Mouse (Mus musculus): ENCODE measurements around the gene Gm20605. TPM values are rescaled to one million over a fixed set of nuclear protein-coding genes. Genes with fewer than 3 reads are reported as not detected.
"Not testable (repeated sequence)": the region's sequence is repeated elsewhere in the genome, so short reads cannot be mapped to it uniquely, and the experiment has no call there.

Gm20605 gene
- polyA plus RNA-seq, 1 experiment: 16.2 TPM

- WGBS: 41% methylated on average over 12 of the region's 12 CpGs
Measured at GRCm38 (mm10) chr5:137610548-137611244, 18.3 kb upstream of the Gm20605 start.

GRCm38 (mm10) chr5:137611245-137611602, 17.8 kb upstream of the Gm20605 start:
- WGBS: 25% methylated on average over 6 of the region's 6 CpGs
- no peak for DNase-seq (ENCODE audit: low read depth, low spot score)

More at GRCm38 (mm10) chr5:137610548-137611244, 18.3 kb upstream of the Gm20605 start:
- DNase-seq (ENCODE audit: low read depth, low spot score): no peak

GRCm38 (mm10) chr5:137613076-137613475, 15.9 kb upstream of the Gm20605 start:
- DNase-seq (ENCODE audit: low read depth, low spot score): no peak
- 77% methylated on average over 5 of the region's 5 CpGs for WGBS

GRCm38 (mm10) chr5:137613550-137613949, 15.4 kb upstream of the Gm20605 start, which contains the start of gene Pcolce:
TSS of gene Pcolce (minus strand) at chr5:137613784.
- WGBS: 23% methylated on average over 11 of the region's 11 CpGs
- no peak for DNase-seq (ENCODE audit: low read depth, low spot score)

GRCm38 (mm10) chr5:137614921-137615320, 14.1 kb upstream of the Gm20605 start:
- 87% methylated on average over 2 of the region's 2 CpGs for WGBS
- DNase-seq (ENCODE audit: low read depth, low spot score): not testable (repeated sequence)

GRCm38 (mm10) chr5:137615347-137615746, 13.6 kb upstream of the Gm20605 start:
- 56% methylated on average over 7 of the region's 7 CpGs for WGBS
- no peak for DNase-seq (ENCODE audit: low read depth, low spot score)

- WGBS: 57% methylated on average over 11 of the region's 11 CpGs
- no peak for DNase-seq (ENCODE audit: low read depth, low spot score)
Measured at GRCm38 (mm10) chr5:137623937-137624530, 4.9 kb upstream of the Gm20605 start.

- no peak for DNase-seq (ENCODE audit: low read depth, low spot score)
- under 1% methylated on average over 9 of the region's 9 CpGs for WGBS
Measured at GRCm38 (mm10) chr5:137627991-137628390, 984 bp upstream of the Gm20605 start.

GRCm38 (mm10) chr5:137629306-137629721, 339 bp downstream of the Gm20605 start:
- under 1% methylated on average over 23 of the region's 23 CpGs for WGBS
- DNase-seq (ENCODE audit: low read depth, low spot score): no peak

GRCm38 (mm10) chr5:137629906-137630545, 1.1 kb downstream of the Gm20605 start:
- 6% methylated on average over 6 of the region's 6 CpGs for WGBS
- DNase-seq (ENCODE audit: low read depth, low spot score): no peak

- 12% methylated on average over 3 of the region's 3 CpGs for WGBS
- DNase-seq (ENCODE audit: low read depth, low spot score): no peak
Measured at GRCm38 (mm10) chr5:137630602-137631001, 1.6 kb downstream of the Gm20605 start.

- 28% methylated on average over 9 of the region's 9 CpGs for WGBS
- DNase-seq (ENCODE audit: low read depth, low spot score): no peak
Measured at GRCm38 (mm10) chr5:137631171-137631570, 2.2 kb downstream of the Gm20605 start.

GRCm38 (mm10) chr5:137631591-137631990, 2.6 kb downstream of the Gm20605 start:
- DNase-seq (ENCODE audit: low read depth, low spot score): no peak

GRCm38 (mm10) chr5:137633397-137634084, 4.6 kb downstream of the Gm20605 start:
- no peak for DNase-seq (ENCODE audit: low read depth, low spot score)
- 54% methylated on average over 12 of the region's 12 CpGs for WGBS

More at GRCm38 (mm10) chr5:137631591-137631990, 2.6 kb downstream of the Gm20605 start:
- 54% methylated on average over 4 of the region's 4 CpGs for WGBS

- WGBS: 74% methylated on average over 7 of the region's 7 CpGs
- no peak for DNase-seq (ENCODE audit: low read depth, low spot score)
Measured at GRCm38 (mm10) chr5:137639472-137639871, 10.5 kb downstream of the Gm20605 start.

GRCm38 (mm10) chr5:137641054-137641453, 12.1 kb downstream of the Gm20605 start, which contains the start of gene Sap25:
TSS of gene Sap25 (plus strand) at chr5:137641334.
- WGBS: 82% methylated on average over 19 of the region's 19 CpGs
- DNase-seq (ENCODE audit: low read depth, low spot score): no peak

- 50% methylated on average over 4 of the region's 4 CpGs for WGBS
- no peak for DNase-seq (ENCODE audit: low read depth, low spot score)
Measured at GRCm38 (mm10) chr5:137642886-137643285, 13.9 kb downstream of the Gm20605 start.

- 70% methylated on average over 19 of the region's 19 CpGs for WGBS
- DNase-seq (ENCODE audit: low read depth, low spot score): no peak
Measured at GRCm38 (mm10) chr5:137644484-137644883, 15.5 kb downstream of the Gm20605 start.

- DNase-seq (ENCODE audit: low read depth, low spot score): no peak
- WGBS: 9% methylated on average over 44 of the region's 44 CpGs
Measured at GRCm38 (mm10) chr5:137645091-137645651, 16.2 kb downstream of the Gm20605 start.

- 49% methylated on average over 11 of the region's 11 CpGs for WGBS
- DNase-seq (ENCODE audit: low read depth, low spot score): no peak
Measured at GRCm38 (mm10) chr5:137645652-137646091, 16.7 kb downstream of the Gm20605 start, which contains the start of gene Irs3. TSS of gene Irs3 (minus strand) at chr5:137645714.

Data from large intestine, adult 2 months (tissue).